In the genomic region with DNA sequence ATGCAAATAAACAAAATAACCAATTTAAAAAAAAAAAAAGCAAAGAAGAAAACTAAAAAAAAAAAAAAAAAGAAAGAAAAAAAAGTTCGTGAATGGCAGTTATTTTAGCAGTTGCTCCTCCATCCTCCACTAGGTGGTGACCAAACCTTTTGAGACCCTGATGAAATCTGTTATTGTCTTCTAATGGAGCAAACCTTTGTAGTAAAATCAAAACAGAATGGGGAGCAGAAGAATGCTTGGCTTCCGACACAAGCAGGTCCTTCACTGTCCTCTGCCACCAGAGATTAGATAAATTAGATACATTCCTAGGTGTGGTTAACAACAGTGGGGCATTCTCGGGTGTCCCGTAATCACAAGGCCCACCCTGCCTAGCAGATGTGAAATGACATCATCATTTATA, we compare ENCODE assay signal across 10 mouse cellular contexts. TPM values are rescaled to one million over a fixed set of nuclear protein-coding genes. Genes with fewer than 3 reads are reported as not detected.
DNase-seq lines count a peak whose midpoint lies in the region; ATAC-seq lines count a peak whose summit lies in the region.
"Had no signal": no experiment of that assay in that cellular context is flagged by ENCODE, and none has a peak within 500 bp of the region (broad histone marks: within the 10 kb centered on the region; RNA-seq: fewer than 3 reads in every experiment).

No protein-coding gene starts in this region.

- H3K27ac ChIP-seq in forebrain, embryonic 10.5 days, result no peak overlapping the region
- H3K27ac ChIP-seq in forebrain, embryonic 15.5 days (replicated peaks), result no peak overlapping the region
- no peak overlapping the region for H3K27ac ChIP-seq in embryonic facial prominence, embryonic 14.5 days (replicated peaks; ENCODE audit: low read depth, low read length)
- H3K27ac ChIP-seq in midbrain, embryonic 13.5 days, result no peak overlapping the region
- H3K27ac ChIP-seq: limb, embryonic 12.5 days had no signal

- H3K4me2 ChIP-seq in forebrain, embryonic 15.5 days (replicated peaks), result no peak overlapping the region
- H3K4me2 ChIP-seq in embryonic facial prominence, embryonic 14.5 days (ENCODE audit: low read depth, low read length), result no peak overlapping the region
- no peak overlapping the region for H3K4me2 ChIP-seq in midbrain, embryonic 13.5 days (replicated peaks)
- H3K4me2 ChIP-seq: limb, embryonic 12.5 days had no signal

- WGBS in forebrain, embryonic 10.5 days, result 56% methylated on average over 4 of the region's 4 CpGs
- WGBS in forebrain, embryonic 15.5 days, result 38% methylated on average over 4 of the region's 4 CpGs
- 31% methylated on average over 4 of the region's 4 CpGs for WGBS in embryonic facial prominence, embryonic 14.5 days
- WGBS in midbrain, embryonic 13.5 days, result 58% methylated on average over 4 of the region's 4 CpGs

- intact Hi-C loops in left cerebral cortex, postnatal 14 days (cut with DNase I), result no loop called here
- intact Hi-C loops in left cerebral cortex, postnatal 4 days (cut with DNase I), result no loop called here

- H3K9ac ChIP-seq in forebrain, embryonic 15.5 days (replicated peaks), result no peak overlapping the region
- no peak overlapping the region for H3K9ac ChIP-seq in embryonic facial prominence, embryonic 14.5 days (ENCODE audit: low read depth, low read length)
- no peak overlapping the region for H3K9ac ChIP-seq in midbrain, embryonic 13.5 days (replicated peaks)
- H3K9ac ChIP-seq: limb, embryonic 12.5 days had no signal

- DNase-seq in forebrain, embryonic 10.5 days (ENCODE audit: extremely low spot score, low spot score), result peak; percentile 13
- DNase-seq in left cerebral cortex, postnatal 14 days (ENCODE audit: low spot score in 2 of 2), result peak; percentile 63 to 71
- DNase-seq in left cerebral cortex, postnatal 4 days, result no peak
- DNase-seq in embryonic facial prominence, embryonic 14.5 days (ENCODE audit: low spot score), result peak; percentile 75
- no peak for DNase-seq in T-cell, adult 2 months (ENCODE audit: low spot score)
- DNase-seq in c-Kit-positive CD71-positive TER-119-positive erythroid progenitor cells, embryonic 14.5 days (ENCODE audit: low spot score), result no peak

- no peaks in the 10 kb centered on the region for H3K27me3 ChIP-seq in forebrain, embryonic 10.5 days (ENCODE audit: poor library complexity, severe bottlenecking)
- no peaks in the 10 kb centered on the region for H3K27me3 ChIP-seq in forebrain, embryonic 15.5 days
- H3K27me3 ChIP-seq in embryonic facial prominence, embryonic 14.5 days (replicated peaks; ENCODE audit: control insufficient read depth, insufficient read depth, low read length), result no peaks in the 10 kb centered on the region
- no peaks in the 10 kb centered on the region for H3K27me3 ChIP-seq in midbrain, embryonic 13.5 days
- H3K27me3 ChIP-seq: limb, embryonic 12.5 days had no signal

- H3K4me1 ChIP-seq in forebrain, embryonic 10.5 days, result peaks cover 11% of the 10 kb centered on the region
- H3K4me1 ChIP-seq in forebrain, embryonic 15.5 days, result no peaks in the 10 kb centered on the region
- peaks cover 13% of the 10 kb centered on the region for H3K4me1 ChIP-seq in embryonic facial prominence, embryonic 14.5 days (ENCODE audit: control insufficient read depth, insufficient read depth, low read length)
- 0 out of 2 replicates have a peak, but pooled peaks cover 8% of the 10 kb centered on the region for H3K4me1 ChIP-seq in midbrain, embryonic 13.5 days (replicated peaks)

- H3K4me3 ChIP-seq in forebrain, embryonic 10.5 days, result no peak overlapping the region
- H3K4me3 ChIP-seq in forebrain, embryonic 15.5 days, result no peak overlapping the region
- H3K4me3 ChIP-seq in embryonic facial prominence, embryonic 14.5 days (ENCODE audit: low read depth, low read length), result no peak overlapping the region
- no peak overlapping the region for H3K4me3 ChIP-seq in midbrain, embryonic 13.5 days (replicated peaks)
- H3K4me3 ChIP-seq: erythroblast, embryonic 14.5 days; limb, embryonic 12.5 days had no signal

- no peaks in the 10 kb centered on the region for H3K36me3 ChIP-seq in forebrain, embryonic 10.5 days (replicated peaks)
- no peaks in the 10 kb centered on the region for H3K36me3 ChIP-seq in forebrain, embryonic 15.5 days
- H3K36me3 ChIP-seq in embryonic facial prominence, embryonic 14.5 days (ENCODE audit: control insufficient read depth, insufficient read depth, low read length), result no peaks in the 10 kb centered on the region
- H3K36me3 ChIP-seq in midbrain, embryonic 13.5 days, result no peaks in the 10 kb centered on the region
- H3K36me3 ChIP-seq: limb, embryonic 12.5 days had no signal

- ATAC-seq in forebrain, embryonic 15.5 days (replicated peaks), result no peak
- ATAC-seq in embryonic facial prominence, embryonic 14.5 days (ENCODE audit: low read depth), result no peak
- ATAC-seq in midbrain, embryonic 13.5 days, result peak; percentile 48; the same call in 1 of the 2 replicates

- no peaks in the 10 kb centered on the region for H3K9me3 ChIP-seq in forebrain, embryonic 10.5 days
- no peaks in the 10 kb centered on the region for H3K9me3 ChIP-seq in forebrain, embryonic 15.5 days
- H3K9me3 ChIP-seq in embryonic facial prominence, embryonic 14.5 days (ENCODE audit: control insufficient read depth, low read length), result no peaks in the 10 kb centered on the region
- no peaks in the 10 kb centered on the region for H3K9me3 ChIP-seq in midbrain, embryonic 13.5 days
- H3K9me3 ChIP-seq: limb, embryonic 12.5 days had no signal

RNA-seq across cellular contexts. Expression of a gene that starts 4.1 kb away (rescaled TPM):
- 0.05 TPM in 1 of 2 replicates, not detected in the other for polyA plus RNA-seq in forebrain, embryonic 10.5 days (2016; fragmentation: Nextera tagmentation; extraction: Ambion mirVana)
- 0.09 TPM in 1 of 2 replicates, not detected in the other for polyA plus RNA-seq in forebrain, embryonic 15.5 days (2015; fragmentation: Nextera tagmentation; extraction: Ambion mirVana)
- under 1 TPM; 0.21 to 0.31 TPM for total RNA-seq in left cerebral cortex, postnatal 14 days (2021)
- total RNA-seq in left cerebral cortex, postnatal 4 days (2021), result under 1 TPM; 0.12 TPM
- 2.5 and 3.9 TPM in 2 replicates for polyA plus RNA-seq in embryonic facial prominence, embryonic 14.5 days (2014; fragmentation: Nextera tagmentation; extraction: Ambion mirVana)
- 0.16 and 0.22 TPM in 2 replicates for polyA plus RNA-seq in midbrain, embryonic 13.5 days (2015; fragmentation: Nextera tagmentation; extraction: Ambion mirVana)
- polyA plus RNA-seq: erythroblast, embryonic 14.5 days had no signal

RNA-seq across cellular contexts. Expression of a gene that starts 11.9 kb away (rescaled TPM):
- 1.1 and 1.5 TPM in 2 replicates for polyA plus RNA-seq in forebrain, embryonic 10.5 days (2016; fragmentation: Nextera tagmentation; extraction: Ambion mirVana)
- polyA plus RNA-seq in forebrain, embryonic 15.5 days (2015; fragmentation: Nextera tagmentation; extraction: Ambion mirVana), result 4.2 and 6.1 TPM in 2 replicates
- total RNA-seq in left cerebral cortex, postnatal 14 days (2021), result 10 to 100 TPM; 43.6 to 47.4 TPM
- total RNA-seq in left cerebral cortex, postnatal 4 days (2021), result 10 to 100 TPM; 24.9 to 26.4 TPM
- polyA plus RNA-seq in embryonic facial prominence, embryonic 14.5 days (2014; fragmentation: Nextera tagmentation; extraction: Ambion mirVana), result 5.8 and 7.3 TPM in 2 replicates
- polyA plus RNA-seq in midbrain, embryonic 13.5 days (2015; fragmentation: Nextera tagmentation; extraction: Ambion mirVana), result 5.8 and 6.1 TPM in 2 replicates
- polyA plus RNA-seq: erythroblast, embryonic 14.5 days had no signal

RNA-seq across cellular contexts. Expression of a gene that starts 12.0 kb away (rescaled TPM):
- polyA plus RNA-seq in forebrain, embryonic 10.5 days (2016; fragmentation: Nextera tagmentation; extraction: Ambion mirVana), result 0.66 and 0.68 TPM in 2 replicates
- 1.7 and 1.9 TPM in 2 replicates for polyA plus RNA-seq in forebrain, embryonic 15.5 days (2015; fragmentation: Nextera tagmentation; extraction: Ambion mirVana)
- 10 to 100 TPM in 1 of 2 experiments, 1 to 10 TPM in 1; 9.9 to 10.3 TPM for total RNA-seq in left cerebral cortex, postnatal 14 days (2021)
- total RNA-seq in left cerebral cortex, postnatal 4 days (2021), result 1 to 10 TPM; 7.3 to 7.5 TPM
- 5.2 and 6.9 TPM in 2 replicates for polyA plus RNA-seq in embryonic facial prominence, embryonic 14.5 days (2014; fragmentation: Nextera tagmentation; extraction: Ambion mirVana)
- polyA plus RNA-seq in midbrain, embryonic 13.5 days (2015; fragmentation: Nextera tagmentation; extraction: Ambion mirVana), result 0.89 and 1.6 TPM in 2 replicates

RNA-seq across cellular contexts. Expression of a gene that starts 18.7 kb away (rescaled TPM):
- polyA plus RNA-seq in forebrain, embryonic 10.5 days (2016; fragmentation: Nextera tagmentation; extraction: Ambion mirVana), result 0.02 TPM in 1 of 2 replicates, not detected in the other
- 0.18 and 0.20 TPM in 2 replicates for polyA plus RNA-seq in forebrain, embryonic 15.5 days (2015; fragmentation: Nextera tagmentation; extraction: Ambion mirVana)
- total RNA-seq in left cerebral cortex, postnatal 14 days (2021), result under 1 TPM; 0.55 TPM
- total RNA-seq in left cerebral cortex, postnatal 4 days (2021), result 1 to 10 TPM in 1 of 2 experiments, under 1 TPM in 1; 0.54 to 1.0 TPM
- 0.18 TPM in 2 replicates for polyA plus RNA-seq in embryonic facial prominence, embryonic 14.5 days (2014; fragmentation: Nextera tagmentation; extraction: Ambion mirVana)
- polyA plus RNA-seq in midbrain, embryonic 13.5 days (2015; fragmentation: Nextera tagmentation; extraction: Ambion mirVana), result 0.27 and 0.32 TPM in 2 replicates
- polyA plus RNA-seq: erythroblast, embryonic 14.5 days had no signal

Comparison
In these comparisons a context has a peak if more than half of its experiments do, and no peak if none do; other contexts are left out.
1. DNase-seq: peak in forebrain, embryonic 10.5 days (single experiment), left cerebral cortex, postnatal 14 days (2 of 2) and embryonic facial prominence, embryonic 14.5 days (single experiment); none in left cerebral cortex, postnatal 4 days (single experiment), T-cell, adult 2 months (single experiment) and c-Kit-positive CD71-positive TER-119-positive erythroid progenitor cells, embryonic 14.5 days (single experiment).